Mouse (Mus musculus): ENCODE results near the gene Dock6. TPM values are rescaled to one million over a fixed set of nuclear protein-coding genes. Genes with fewer than 3 reads are reported as not detected.

Gene Dock6
- polyA plus RNA-seq, 1 experiment = 47.6 TPM

- Histone ChIP-seq H3K27ac (ENCODE audit: insufficient read depth, low read length) (no peak overlapping the region), H3K27me3 (ENCODE audit: control insufficient read depth, insufficient read depth, low read length) (peaks cover 4% of the 10 kb centered on the region; the same call in 1 of the 2 replicates), H3K4me1 (ENCODE audit: control insufficient read depth, insufficient read depth, insufficient read length) (peaks cover 8% of the 10 kb centered on the region; the same call in 1 of the 2 replicates), H3K4me3 (ENCODE audit: extremely low read depth, insufficient read depth, insufficient read length) (no peak overlapping the region), H3K36me3 (ENCODE audit: control insufficient read depth, insufficient read depth, low read length) (no peaks in the 10 kb centered on the region)
- TF ChIP-seq POLR2A (IDR thresholded peaks at IDR 0.05; ENCODE audit: low read depth, low read length) (no peak), CTCF (IDR thresholded peaks at IDR 0.05; ENCODE audit: extremely low read depth, insufficient read depth, insufficient read length, insufficient replicate concordance) (no peak)
- no peak for DNase-seq (ENCODE audit: low read depth in 1 of 2, low spot score in 2 of 2)
- 91% methylated on average over 7 of the region's 7 CpGs for WGBS
Measured at GRCm38 (mm10) chr9:21801591-21801990, 50.8 kb downstream of the Dock6 start.

DNA sequence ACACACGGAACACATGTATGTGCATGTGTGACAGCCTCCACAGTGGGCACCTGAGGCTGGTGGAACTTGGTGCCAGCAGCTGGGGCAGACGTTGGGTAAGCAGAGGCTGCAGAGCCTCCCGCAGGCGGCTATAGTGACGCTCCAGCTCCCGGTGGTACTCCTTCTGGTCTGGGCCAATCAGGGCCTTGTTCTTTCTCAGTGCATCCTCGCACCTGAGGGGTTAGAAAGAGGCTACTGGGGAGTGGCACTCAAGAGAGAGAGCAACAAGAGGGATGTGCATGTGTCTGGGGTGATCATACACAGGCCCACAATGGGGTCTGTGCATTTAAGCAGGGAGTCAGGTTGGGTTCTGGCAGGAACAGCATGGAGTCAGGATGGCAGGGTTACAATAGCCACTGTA lies 51.3 kb downstream of the Dock6 start:
- H3K27ac ChIP-seq (ENCODE audit: insufficient read depth, low read length) = no peak overlapping the region
- peaks cover 8% of the 10 kb centered on the region; the same call in 1 of the 2 replicates for H3K4me1 ChIP-seq (ENCODE audit: control insufficient read depth, insufficient read depth, insufficient read length)
- no peak for TF ChIP-seq CTCF (IDR thresholded peaks at IDR 0.05; ENCODE audit: extremely low read depth, insufficient read depth, insufficient read length, insufficient replicate concordance)
- TF ChIP-seq POLR2A (IDR thresholded peaks at IDR 0.05; ENCODE audit: low read depth, low read length) = no peak
- H3K4me3 ChIP-seq (ENCODE audit: extremely low read depth, insufficient read depth, insufficient read length) = no peak overlapping the region
- H3K36me3 ChIP-seq (ENCODE audit: control insufficient read depth, insufficient read depth, low read length) = no peaks in the 10 kb centered on the region
- no peak for DNase-seq (ENCODE audit: low read depth in 1 of 2, low spot score in 2 of 2)
- peaks cover 4% of the 10 kb centered on the region; the same call in 1 of the 2 replicates for H3K27me3 ChIP-seq (ENCODE audit: control insufficient read depth, insufficient read depth, low read length)
- 86% methylated on average over 7 of the region's 7 CpGs for WGBS

DNA sequence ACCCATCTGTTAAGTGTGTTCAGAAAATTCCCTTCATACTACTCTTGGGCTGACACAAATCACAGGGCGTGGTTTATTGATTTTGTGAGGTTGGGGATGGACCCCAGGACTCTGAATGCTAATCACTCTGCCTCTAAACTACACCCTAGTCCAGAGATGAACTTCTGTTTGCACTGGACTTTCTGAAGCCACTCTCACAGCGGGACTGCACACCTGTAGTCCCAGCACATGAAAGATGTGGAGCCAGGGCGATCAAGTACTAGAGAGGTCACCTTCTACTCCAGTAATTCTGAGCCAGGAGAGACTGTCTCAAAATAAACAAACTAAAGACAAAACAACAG lies 53.5 kb downstream of the Dock6 start:
- DNase-seq (ENCODE audit: low read depth in 1 of 2, low spot score in 2 of 2) = no peak
- Histone ChIP-seq H3K27me3 (ENCODE audit: control insufficient read depth, insufficient read depth, low read length) (peaks cover 4% of the 10 kb centered on the region; the same call in 1 of the 2 replicates), H3K4me3 (ENCODE audit: extremely low read depth, insufficient read depth, insufficient read length) (peak overlapping the region; percentile 79; the same call in 1 of the 2 replicates), H3K27ac (ENCODE audit: insufficient read depth, low read length) (no peak overlapping the region), H3K4me1 (ENCODE audit: control insufficient read depth, insufficient read depth, insufficient read length) (peaks cover 8% of the 10 kb centered on the region; the same call in 1 of the 2 replicates), H3K36me3 (ENCODE audit: control insufficient read depth, insufficient read depth, low read length) (no peaks in the 10 kb centered on the region)
- no peak for TF ChIP-seq POLR2A (IDR thresholded peaks at IDR 0.05; ENCODE audit: low read depth, low read length)
- WGBS = 73% methylated on average over 3 of the region's 3 CpGs

GRCm38 (mm10) chr9:21798345-21799009 lies 54.0 kb downstream of the Dock6 start, which contains the start of gene Kank2:
Kank2 (minus strand) TSS chr9:21798744.
- TF ChIP-seq POLR2A (IDR thresholded peaks at IDR 0.05; ENCODE audit: low read depth, low read length) (no peak), CTCF (IDR thresholded peaks at IDR 0.05; ENCODE audit: extremely low read depth, insufficient read depth, insufficient read length, insufficient replicate concordance) (no peak)
- peaks cover 4% of the 10 kb centered on the region; the same call in 1 of the 2 replicates for H3K27me3 ChIP-seq (ENCODE audit: control insufficient read depth, insufficient read depth, low read length)
- no peaks in the 10 kb centered on the region for H3K36me3 ChIP-seq (ENCODE audit: control insufficient read depth, insufficient read depth, low read length)
- under 1% methylated on average over 51 of the region's 52 CpGs for WGBS
- DNase-seq (ENCODE audit: low read depth in 1 of 2, low spot score in 2 of 2) = peak; percentile 17 to 72
- peak within 1 kb of the TSS; percentile 75 for H3K27ac ChIP-seq (ENCODE audit: insufficient read depth, low read length)
- peak within 1 kb of the TSS; percentile 79 for H3K4me3 ChIP-seq (ENCODE audit: extremely low read depth, insufficient read depth, insufficient read length)
- H3K4me1 ChIP-seq (ENCODE audit: control insufficient read depth, insufficient read depth, insufficient read length) = peaks cover 8% of the 10 kb centered on the region; the same call in 1 of the 2 replicates

GRCm38 (mm10) chr9:21797921-21798344 lies 54.5 kb downstream of the Dock6 start:
- peaks cover 8% of the 10 kb centered on the region; the same call in 1 of the 2 replicates for H3K4me1 ChIP-seq (ENCODE audit: control insufficient read depth, insufficient read depth, insufficient read length)
- DNase-seq (ENCODE audit: low read depth in 1 of 2, low spot score in 2 of 2) = peak in 1 of 2 experiments; percentile 22
- no peak for TF ChIP-seq CTCF (IDR thresholded peaks at IDR 0.05; ENCODE audit: extremely low read depth, insufficient read depth, insufficient read length, insufficient replicate concordance)
- no peak for TF ChIP-seq POLR2A (IDR thresholded peaks at IDR 0.05; ENCODE audit: low read depth, low read length)
- no peaks in the 10 kb centered on the region for H3K36me3 ChIP-seq (ENCODE audit: control insufficient read depth, insufficient read depth, low read length)
- H3K4me3 ChIP-seq (ENCODE audit: extremely low read depth, insufficient read depth, insufficient read length) = peak overlapping the region; percentile 79
- peaks cover 4% of the 10 kb centered on the region; the same call in 1 of the 2 replicates for H3K27me3 ChIP-seq (ENCODE audit: control insufficient read depth, insufficient read depth, low read length)
- WGBS = 6% methylated on average over 23 of the region's 26 CpGs
- H3K27ac ChIP-seq (ENCODE audit: insufficient read depth, low read length) = peak overlapping the region; percentile 70; the same call in 1 of the 2 replicates

DNA sequence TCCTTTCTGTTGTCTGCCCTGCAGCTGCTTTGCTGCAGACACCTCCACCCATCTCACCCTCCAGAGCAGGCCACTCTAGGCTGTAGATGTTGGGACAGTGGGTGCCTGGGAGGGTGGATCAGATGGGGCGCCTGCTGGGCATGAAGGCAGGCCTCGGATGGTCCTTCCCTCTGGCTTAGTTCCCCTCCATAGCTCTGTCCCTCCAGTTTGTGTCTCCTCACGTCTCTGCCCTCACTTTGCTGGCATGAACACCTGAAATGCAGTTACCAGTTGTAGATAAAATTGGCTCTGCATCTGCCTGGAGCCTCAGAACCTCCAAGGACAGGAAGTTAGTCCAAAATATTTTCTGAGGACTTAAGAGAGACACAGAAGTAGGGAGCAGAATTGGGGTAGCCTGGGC lies 55.5 kb downstream of the Dock6 start:
- H3K4me3 ChIP-seq (ENCODE audit: extremely low read depth, insufficient read depth, insufficient read length) = no peak overlapping the region
- no peaks in the 10 kb centered on the region for H3K36me3 ChIP-seq (ENCODE audit: control insufficient read depth, insufficient read depth, low read length)
- H3K27ac ChIP-seq (ENCODE audit: insufficient read depth, low read length) = peak overlapping the region; percentile 10; the same call in 1 of the 2 replicates
- TF ChIP-seq CTCF (IDR thresholded peaks at IDR 0.05; ENCODE audit: extremely low read depth, insufficient read depth, insufficient read length, insufficient replicate concordance) = no peak
- no peak for TF ChIP-seq POLR2A (IDR thresholded peaks at IDR 0.05; ENCODE audit: low read depth, low read length)
- H3K4me1 ChIP-seq (ENCODE audit: control insufficient read depth, insufficient read depth, insufficient read length) = peaks cover 8% of the 10 kb centered on the region; the same call in 1 of the 2 replicates
- peaks cover 4% of the 10 kb centered on the region; the same call in 1 of the 2 replicates for H3K27me3 ChIP-seq (ENCODE audit: control insufficient read depth, insufficient read depth, low read length)
- no peak for DNase-seq (ENCODE audit: low read depth in 1 of 2, low spot score in 2 of 2)
- 78% methylated on average over 3 of the region's 3 CpGs for WGBS

DNA sequence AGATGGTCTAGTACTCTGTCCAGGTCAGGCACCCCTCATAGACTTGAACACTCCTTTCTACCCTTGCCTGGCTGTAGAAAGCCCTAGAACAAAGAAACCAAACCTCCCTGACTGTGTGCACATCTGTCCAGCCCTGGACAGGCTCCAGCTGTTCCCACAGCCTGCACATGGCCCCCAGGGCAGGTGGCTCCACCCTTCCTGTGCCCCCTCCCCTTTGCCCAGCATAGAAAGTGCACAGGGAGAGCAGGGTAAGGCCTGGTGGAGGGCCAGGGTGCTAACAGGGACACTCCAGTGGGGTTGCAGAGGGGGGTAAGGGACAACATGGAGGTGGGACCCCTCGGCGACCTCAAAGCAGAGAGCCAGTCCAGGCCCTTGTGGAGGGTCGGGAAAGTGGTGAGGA lies 56.2 kb downstream of the Dock6 start:
- Histone ChIP-seq H3K27me3 (ENCODE audit: control insufficient read depth, insufficient read depth, low read length) (peaks cover 4% of the 10 kb centered on the region; the same call in 1 of the 2 replicates), H3K27ac (ENCODE audit: insufficient read depth, low read length) (no peak overlapping the region; the same call in 1 of the 2 replicates), H3K36me3 (ENCODE audit: control insufficient read depth, insufficient read depth, low read length) (no peaks in the 10 kb centered on the region), H3K4me1 (ENCODE audit: control insufficient read depth, insufficient read depth, insufficient read length) (peaks cover 8% of the 10 kb centered on the region; the same call in 1 of the 2 replicates), H3K4me3 (ENCODE audit: extremely low read depth, insufficient read depth, insufficient read length) (no peak overlapping the region)
- DNase-seq (ENCODE audit: low read depth in 1 of 2, low spot score in 2 of 2) = no peak
- 31% methylated on average over 3 of the region's 3 CpGs for WGBS
- TF ChIP-seq POLR2A (IDR thresholded peaks at IDR 0.05; ENCODE audit: low read depth, low read length) = no peak
- TF ChIP-seq CTCF (IDR thresholded peaks at IDR 0.05; ENCODE audit: extremely low read depth, insufficient read depth, insufficient read length, insufficient replicate concordance) = no peak
